Mouse (Mus musculus): ENCODE measurements around the gene 1300017J02Rik. TPM values are rescaled to one million over a fixed set of nuclear protein-coding genes. Genes with fewer than 3 reads are reported as not detected.

Gene 1300017J02Rik
- polyA plus RNA-seq (2012; ENCODE audit: low replicate concordance) = 6.4 and 8.0 TPM in 2 replicates

GRCm38 (mm10) chr9:103304927-103305326 is at the start of gene 1300017J02Rik, which contains the start of gene Topbp1:
TSS of gene 1300017J02Rik (minus strand) at chr9:103305082.
TSS of gene Topbp1 (plus strand) at chr9:103305215.

DNA sequence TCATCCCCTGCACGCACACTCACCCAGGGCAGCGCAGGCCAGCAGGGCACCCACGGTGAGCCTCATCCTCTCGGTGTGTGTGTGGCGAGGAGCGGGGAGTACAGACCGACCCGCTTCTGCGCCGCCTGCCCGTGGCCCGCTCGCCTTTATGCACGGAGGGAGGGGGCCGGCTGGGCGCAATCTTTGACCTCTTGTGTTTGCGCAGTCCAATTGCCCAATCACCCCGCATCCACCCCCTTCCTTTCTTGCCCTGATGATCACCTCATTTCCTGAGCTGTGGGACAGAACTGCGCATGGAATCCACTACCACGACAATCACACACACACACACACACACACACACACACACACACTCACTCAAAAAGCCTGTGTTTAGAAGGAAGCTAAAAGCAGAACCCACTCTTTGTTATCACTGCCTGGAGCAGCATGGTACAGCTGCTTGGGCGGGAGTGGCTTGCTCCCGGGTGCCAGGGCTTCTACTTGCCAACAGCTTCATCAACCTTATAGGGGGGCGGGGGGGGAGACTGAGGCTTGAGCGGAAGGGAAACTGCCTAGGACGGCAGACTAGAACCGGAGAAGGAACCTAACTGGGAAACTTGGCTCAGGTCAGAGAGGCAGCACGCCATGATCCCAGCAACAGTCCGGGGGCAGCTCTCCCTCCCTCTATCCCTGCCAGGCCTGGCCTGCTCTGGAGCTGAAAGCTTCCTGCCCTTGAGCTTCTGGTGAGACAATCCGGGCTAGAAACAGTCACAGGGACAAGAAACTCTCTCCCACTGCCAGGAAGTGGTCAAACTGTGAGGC is 74.5 kb downstream of the 1300017J02Rik start, which contains the start of the genes Gm20425 and Trf:
TSS of gene Gm20425 (minus strand) at position 157 of the 801 bp plus-strand sequence.
TSS of gene Trf (minus strand) at position 294 of the 801 bp plus-strand sequence.

GRCm38 (mm10) chr9:103201561-103202260 is 103.2 kb downstream of the 1300017J02Rik start, which contains the start of gene Srprb:
TSS of gene Srprb (minus strand) at chr9:103202137.

Other genes with a start within 250 kb of the 1300017J02Rik start
- 2.5 TPM in 1 of 2 replicates, not detected in the other for gene Rab6b, start 193.3 kb downstream of the 1300017J02Rik start, polyA plus RNA-seq (2012; ENCODE audit: low replicate concordance)
- 7.9 and 55.9 TPM in 2 replicates for gene Srprb, start 102.9 kb downstream of the 1300017J02Rik start, polyA plus RNA-seq (2012; ENCODE audit: low replicate concordance)
- not detected in 2 replicates for gene Gm20425, start 74.8 kb downstream of the 1300017J02Rik start, polyA plus RNA-seq (2012; ENCODE audit: low replicate concordance)
- gene Trf, start 74.6 kb downstream of the 1300017J02Rik start, polyA plus RNA-seq (2012; ENCODE audit: low replicate concordance) = 16.5 and 21.2 TPM in 2 replicates
- gene Topbp1, start 133 bp upstream of the 1300017J02Rik start, polyA plus RNA-seq (2012; ENCODE audit: low replicate concordance) = 21.9 and 32.9 TPM in 2 replicates
- gene Cdv3, start 60.8 kb upstream of the 1300017J02Rik start, polyA plus RNA-seq (2012; ENCODE audit: low replicate concordance) = 197 and 250 TPM in 2 replicates
- 1.2 and 5.2 TPM in 2 replicates for gene Bfsp2, start 175.3 kb upstream of the 1300017J02Rik start, polyA plus RNA-seq (2012; ENCODE audit: low replicate concordance)

Measured in leukemia stem cell, adult 10-12 weeks (primary cell).